Mouse (Mus musculus) brain, adult 2 months (tissue): ENCODE data around the gene Zfp512b.

Source experiments
- DNase-seq: peaks from one replicate; pipeline ENCODE4 v3.0.0; 2011; ENCODE audit warnings: low read depth, low spot score

Zfp512b gene

DNA sequence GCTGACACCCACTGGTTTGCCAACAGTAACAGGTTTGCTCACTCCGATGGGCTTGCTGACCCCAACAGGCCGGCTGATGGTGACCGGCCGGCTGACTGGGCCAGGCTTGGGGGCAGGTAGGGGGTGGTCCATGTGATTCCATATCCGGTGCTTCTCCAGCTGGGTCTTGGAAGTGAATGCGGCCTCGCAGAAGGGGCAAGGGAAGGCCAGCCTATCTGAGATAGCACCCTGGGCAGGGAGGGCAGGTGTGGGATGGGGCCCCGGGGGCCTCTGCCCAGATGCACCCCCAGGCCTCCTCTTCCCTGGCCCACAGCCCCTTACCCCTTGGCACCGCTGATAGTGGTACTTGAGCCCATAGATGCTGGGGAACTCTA is 2.9 kb downstream of the Zfp512b start:
- DNase-seq = no peak

DNA sequence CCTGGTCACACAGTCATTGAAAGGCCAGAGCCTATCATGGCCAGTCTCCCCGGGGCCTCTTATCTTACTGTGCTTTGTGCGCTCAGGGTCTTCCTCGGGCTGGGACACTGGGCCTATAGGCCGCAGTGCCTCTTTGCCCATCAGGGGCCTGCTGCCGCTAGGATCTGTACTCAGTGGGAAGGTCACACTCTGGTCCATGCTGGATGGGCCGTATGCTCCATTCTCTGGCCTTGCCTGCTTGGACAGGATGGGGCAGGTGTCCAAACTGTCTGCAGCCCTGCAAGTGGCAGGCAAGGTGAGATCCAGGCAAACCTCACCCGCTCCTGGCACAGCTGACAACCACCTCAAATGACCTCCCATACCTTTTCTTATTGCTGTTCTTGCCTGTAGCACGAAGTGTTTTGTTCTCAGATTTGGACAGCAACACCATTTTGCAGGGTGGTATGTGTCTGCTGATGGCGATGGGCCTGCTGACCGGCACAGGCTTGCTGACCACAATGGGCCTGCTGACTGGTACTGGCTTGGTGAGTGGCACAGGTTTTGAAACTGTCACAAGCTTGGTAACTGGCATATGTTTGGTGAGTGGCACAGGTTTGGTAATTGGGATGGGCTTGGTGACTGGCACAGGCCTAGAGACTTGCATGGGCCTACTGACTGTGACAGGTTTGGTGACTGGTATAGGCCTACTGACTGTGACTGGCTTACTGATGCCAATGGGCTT is 3.4 kb downstream of the Zfp512b start:
- peak; percentile 45 for DNase-seq

DNA sequence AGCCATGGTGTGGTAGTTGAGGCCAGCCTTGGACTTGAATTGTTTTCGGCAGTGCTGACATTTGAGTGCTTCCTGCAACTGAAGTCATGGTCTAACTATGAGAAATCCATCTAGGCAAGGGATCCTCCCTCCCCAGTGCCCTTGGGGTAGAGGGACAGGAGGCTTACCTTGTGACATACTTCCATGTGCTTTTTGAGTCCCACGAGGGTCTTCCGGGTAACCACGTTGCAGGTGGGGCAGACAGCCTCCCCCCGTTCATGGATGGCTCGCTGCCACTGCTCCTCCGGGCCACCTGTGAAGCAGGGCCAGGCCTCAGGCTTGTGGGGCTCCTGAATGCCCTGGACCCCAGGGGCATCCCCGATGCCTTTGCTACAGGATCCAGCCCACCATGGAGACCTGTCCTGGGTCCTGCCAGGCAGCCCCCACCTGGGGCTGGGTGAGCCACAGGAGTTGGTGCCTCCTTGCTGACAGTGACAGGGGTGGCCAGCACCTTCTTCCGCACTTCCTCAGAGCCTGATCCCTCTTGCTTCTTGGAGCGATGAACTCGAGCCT is 4.3 kb downstream of the Zfp512b start:
- DNase-seq = no peak

DNA sequence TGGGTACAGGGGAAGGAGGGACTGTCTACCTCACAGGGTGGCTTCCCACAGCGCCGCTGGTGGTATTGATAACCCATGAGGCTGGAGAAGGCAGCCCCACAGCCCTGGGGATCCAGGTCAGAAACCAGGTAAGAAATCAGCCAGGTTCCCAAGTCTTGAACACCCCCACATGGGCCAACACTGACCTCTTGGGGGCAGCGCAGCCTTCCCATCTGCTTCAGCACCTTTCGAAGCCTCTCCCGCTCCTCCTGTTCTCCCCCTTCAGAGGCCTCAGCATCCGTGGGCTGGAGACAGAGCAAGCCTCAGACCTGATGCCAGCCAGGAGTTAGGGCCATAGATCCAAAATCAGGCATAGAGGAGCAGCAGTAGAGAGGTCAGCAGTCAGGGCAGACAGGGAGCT is 4.8 kb downstream of the Zfp512b start:
- DNase-seq = no peak

DNA sequence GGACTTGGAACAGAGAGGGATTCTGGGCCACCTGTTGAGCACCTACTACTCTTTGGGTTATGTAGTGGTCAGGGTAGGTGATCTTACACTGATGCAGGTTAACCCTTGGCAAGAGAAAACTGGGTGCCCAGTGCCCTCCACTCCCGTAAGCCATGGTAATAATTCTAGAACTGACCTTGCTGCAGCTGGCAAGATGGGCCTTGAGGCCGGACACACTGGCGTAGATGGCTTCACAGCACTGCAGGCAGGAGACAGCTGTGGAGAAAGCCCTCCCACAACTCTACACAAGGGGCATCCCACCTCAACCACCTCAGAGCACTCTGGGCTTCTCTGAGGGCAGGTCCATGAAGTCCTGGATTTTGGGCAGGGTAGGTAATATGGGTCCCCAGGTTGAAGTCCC is 6.5 kb downstream of the Zfp512b start:
- DNase-seq = no peak

DNA sequence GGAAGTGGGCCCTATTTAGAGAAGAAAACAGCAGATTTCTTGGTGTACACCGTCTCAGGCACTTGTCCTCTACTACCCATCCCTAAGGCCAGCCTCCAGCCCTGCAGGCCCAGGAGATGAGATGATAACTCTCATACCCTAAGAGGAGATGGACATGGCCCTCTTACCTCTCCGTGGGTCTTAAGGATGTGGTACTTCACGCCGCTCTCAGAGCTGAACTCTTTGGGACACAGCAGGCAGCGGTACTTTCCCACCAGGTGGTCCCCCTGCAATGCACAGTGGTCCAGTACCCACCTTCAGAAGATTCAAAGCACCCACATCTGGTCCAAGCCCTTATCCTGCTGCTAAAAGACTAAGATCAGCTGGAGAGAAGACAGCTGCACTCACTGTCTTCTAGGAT is 7.1 kb downstream of the Zfp512b start:
- DNase-seq = no peak

DNA sequence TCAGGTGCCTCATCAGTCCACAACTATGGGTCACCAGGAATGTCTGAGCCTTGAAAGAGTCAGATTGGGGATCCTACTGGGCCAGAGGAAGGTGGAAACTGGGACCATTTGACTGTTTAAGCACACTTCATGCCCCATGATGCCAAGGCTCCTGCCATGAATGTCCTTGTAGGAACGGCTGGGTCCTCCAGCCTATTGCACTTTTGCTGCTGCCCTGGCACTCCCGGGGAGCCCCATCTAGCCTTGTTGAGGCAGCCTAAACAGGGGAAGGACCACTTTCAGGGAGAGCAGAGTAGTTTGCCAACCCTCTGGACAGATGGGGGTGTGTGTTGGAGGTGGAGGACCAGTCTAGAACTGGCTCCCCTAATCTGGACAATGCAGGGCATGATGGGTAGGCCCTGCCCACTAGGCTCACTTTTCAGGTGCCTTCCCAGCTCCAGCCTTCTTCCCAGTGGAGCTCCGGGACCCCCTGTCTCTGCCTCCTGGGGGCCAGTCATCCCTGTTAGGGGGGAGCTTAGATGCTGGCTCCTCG is 8.1 kb downstream of the Zfp512b start, which contains the start of gene Uckl1:
TSS of gene Uckl1 (minus strand) at position 482 of the 532 bp plus-strand sequence.
- no peak for DNase-seq

DNA sequence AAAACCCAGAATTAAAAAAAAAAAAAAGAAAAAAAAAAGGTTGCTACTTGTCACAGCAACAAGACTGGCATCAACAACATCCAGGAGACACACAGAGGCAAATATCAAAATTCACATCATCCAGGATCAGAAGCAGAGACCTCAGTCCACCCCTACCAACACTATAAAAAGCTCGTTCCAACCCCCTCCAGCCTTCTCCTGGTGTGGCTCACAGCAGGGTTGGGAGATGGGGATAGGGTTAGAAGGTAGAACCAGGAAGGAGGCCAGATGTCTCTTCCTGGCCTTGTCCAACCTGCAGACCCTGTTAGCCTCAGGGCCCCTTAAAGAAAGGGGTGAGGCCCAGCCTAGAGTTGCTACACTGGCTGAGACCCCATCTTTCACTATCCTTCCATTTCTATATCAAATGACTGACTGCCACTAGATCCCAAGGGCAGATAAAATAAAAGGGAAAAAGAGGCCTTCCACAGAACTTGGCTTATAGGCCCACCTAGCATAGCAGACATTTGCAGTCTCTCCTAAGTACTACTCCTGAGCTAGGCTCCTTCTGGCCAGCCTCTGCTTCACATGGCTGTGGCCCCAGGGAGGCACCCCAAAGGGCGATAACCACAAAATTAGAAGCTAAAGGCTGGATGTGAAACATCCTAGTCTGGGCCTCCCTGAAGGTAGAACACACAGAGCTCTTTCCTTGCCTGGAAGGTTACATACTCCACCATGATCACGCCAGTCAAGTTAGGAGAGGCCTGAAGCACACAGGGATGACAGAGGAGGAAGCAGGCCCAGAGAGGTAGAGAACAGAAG is 8.9 kb downstream of the Zfp512b start:
- no peak for DNase-seq

DNA sequence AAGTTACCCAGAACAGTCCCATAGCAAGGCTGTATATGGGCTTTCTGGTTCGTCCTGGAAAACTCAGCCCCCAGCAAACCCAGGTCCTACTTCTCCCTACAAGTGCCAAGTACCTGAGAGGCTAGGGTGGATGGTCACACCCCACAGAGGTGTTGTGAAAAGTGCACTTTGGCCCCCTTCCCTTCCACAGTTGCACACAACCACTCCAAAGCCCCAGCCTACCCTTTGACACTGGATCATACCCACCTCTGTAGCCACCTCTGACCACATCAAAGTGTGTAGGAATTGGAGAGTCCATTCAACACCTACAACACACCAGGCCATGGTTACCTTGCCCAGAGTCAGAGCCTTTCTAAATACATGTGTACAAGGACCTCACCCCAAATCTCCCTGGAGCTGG is 9.7 kb downstream of the Zfp512b start:
- DNase-seq = no peak

DNA sequence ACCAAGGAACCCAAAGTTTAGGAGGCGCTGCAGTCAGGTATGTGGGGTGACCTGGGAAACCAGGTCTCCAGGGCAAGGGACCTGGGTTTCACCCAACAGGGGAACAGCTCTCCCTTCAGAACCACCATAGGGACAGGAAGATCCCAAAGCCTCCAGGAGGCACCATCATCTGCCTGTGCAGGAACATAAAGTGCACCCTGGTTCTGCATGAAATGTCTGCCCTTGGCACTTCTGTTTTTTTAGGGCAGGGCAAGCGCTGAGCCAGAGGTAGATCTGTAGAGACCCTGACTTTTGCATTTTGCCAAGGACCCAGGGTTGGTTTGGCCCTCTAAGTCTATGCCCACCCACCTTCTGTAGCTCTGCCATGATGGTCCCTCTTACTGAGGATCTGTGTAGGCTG is 10.2 kb downstream of the Zfp512b start:
- DNase-seq = no peak

DNA sequence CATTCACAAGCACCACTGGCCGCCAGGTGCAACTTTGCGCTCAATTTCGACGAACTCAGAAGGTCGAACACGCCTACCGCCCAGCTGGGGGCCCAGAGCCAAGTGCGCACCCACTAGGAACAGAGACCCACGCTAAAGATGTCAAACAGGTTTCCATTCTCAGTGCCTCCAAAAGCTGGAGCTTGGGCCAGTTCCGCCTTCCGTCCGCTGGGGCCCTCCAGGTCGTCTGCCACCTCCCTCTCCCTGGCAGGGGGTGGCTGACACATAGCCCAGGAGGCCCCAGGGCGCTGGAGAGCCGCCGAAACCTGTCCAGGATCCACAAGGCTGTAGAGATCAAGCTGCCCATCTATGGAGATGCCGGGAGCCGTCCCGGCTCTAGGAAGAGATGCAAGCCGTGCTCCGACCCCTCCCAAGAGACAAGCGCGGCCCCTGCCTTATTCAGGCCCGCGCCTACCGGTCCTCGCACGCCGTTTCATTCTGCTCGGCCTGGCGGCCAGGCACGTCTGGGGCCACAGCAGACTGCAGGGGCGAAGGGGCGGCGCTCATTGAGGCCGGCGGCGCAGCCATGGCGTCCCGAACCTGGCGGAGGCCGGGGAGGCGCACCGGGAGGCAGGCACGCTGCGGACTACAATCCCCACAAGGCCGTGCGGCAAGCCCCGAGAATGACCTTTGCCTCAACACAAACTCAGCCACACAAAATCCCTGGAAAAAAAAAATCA is 11.0 kb downstream of the Zfp512b start:
- peak; percentile 93 for DNase-seq

DNA sequence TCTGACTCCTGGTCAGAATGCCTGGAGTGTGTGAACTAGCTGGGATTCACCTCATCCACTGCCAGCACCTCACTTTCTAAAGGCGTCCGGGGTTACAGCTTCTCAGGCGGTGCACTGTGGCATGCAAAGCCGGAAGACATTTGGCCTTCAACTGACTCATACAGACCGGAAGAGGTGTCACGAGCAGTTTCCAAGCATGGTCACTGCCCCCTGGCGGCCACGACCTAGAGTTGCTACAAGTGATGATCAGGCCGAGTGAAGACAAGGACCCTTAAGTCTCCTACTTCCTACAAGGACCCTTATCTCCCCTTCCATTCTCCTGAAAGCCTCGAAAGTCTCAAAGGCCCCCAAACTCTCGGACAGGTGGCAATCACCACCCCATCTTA is 11.6 kb downstream of the Zfp512b start:
- peak; percentile 97 for DNase-seq

DNA sequence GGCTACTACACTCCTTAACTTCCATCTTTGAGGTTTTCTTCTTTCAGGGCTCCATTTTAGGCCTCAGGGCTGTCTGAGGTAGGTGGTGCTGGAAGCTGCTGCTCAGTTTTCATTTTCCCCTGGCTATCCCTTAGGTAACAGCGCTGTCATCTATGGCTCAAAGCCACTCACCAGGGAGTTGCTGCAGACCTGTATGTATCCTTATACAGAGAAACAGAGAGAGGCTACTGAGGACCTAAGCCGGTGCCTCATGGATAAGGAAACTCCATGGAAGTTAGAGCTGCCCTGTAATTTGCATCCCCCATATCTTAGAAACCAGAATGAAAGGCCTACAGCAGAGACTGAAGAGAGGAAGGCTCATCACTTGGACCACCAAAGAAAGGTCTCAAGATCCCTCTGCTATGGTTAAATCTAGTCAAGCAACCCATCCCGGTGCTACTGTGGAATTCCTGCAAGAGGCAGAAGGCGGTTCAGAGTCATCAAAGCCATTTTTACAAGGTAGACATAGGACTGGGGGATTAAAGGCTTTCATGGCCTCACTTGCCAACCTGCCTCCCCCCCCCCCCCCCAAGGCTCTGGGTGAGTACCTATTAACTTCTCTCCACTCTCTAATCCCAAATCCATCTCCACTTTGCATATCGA is 12.4 kb downstream of the Zfp512b start:
- DNase-seq = no peak

DNA sequence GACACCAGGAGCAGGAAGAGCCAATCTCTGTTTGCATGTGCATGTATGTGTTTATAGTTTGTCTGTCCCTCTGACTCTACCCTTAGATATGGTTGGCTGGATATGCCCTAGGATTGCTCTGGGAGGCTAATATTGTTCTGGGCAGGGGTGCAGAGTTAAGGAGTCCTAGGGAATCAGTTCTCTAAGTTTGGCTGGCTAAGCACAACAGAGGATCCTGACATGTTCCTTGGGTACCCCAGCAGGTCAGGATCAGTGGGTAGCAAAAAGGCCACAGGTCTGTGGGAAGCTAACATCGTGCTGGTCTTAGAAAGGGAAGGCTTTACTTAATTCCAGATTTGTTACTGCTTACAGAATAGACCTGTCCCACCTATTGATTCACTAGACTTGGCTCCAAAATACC is 12.9 kb downstream of the Zfp512b start:
- DNase-seq = no peak

DNA sequence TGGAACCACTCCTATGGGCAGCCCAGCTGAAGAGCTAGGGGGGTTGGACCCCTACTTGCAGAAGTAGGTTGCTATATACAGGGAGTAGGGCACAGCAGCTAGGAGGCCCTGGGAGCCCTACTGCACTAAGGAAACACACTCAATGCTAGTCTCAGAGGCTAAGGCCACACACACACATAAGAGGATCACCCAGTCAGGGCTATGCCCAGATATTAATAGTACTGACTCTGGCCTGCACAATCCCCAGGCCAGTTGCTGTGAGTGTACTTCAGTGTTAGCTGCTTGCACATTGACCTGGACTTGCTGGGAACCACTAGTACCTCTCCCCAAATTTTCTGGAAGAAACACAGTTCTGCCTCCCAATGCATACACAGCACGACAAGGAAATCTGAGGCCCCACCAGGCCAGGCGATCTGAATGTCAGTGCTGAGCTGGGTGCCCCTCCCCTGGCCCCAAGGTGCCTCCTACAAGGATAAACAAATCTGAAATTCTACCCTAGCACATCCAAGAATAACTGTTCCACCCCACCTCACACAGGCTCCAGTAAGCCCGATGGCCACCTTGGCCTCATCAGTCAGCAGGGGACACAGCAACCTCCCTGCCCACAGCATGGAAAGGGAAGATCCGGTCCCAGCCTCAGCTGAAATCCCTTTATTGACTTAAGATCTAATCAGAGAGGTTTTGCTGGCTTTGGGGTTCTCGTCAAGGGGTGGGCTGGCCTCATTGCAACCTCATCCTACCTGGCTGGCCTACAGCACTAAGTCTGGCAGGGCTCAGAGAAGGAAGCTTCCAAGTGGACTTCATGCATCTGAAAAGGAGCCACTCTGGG is 13.6 kb downstream of the Zfp512b start:
- no peak for DNase-seq

DNA sequence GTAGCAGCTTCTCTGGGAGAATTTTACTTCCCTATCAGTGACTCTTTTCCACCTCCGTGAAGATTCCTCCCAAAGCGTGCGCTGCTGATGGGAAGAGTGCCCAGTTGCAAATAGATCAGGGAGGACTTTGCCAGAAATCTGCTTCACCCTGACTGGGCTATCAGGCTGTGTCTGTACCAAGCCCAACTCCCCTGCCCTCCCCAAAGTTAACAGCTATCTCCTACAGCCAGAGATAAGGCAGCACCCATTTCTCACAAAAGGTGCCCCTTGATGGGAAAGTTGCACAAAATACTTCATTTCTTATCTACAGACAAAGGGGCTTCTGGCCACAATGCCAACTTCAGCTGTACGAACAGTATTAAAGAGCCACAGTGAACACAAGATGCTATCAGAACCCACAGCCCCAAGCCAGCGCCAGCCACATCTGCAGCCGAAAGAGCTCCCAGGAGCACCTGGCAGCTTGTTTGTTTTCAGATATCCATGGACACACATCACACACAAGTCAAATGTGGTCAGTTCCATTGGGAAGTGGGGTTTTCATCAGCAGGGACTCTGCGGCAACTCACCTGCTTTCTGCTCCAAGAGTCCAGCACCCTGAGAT is 14.5 kb downstream of the Zfp512b start:
- DNase-seq = peak; percentile 86

DNA sequence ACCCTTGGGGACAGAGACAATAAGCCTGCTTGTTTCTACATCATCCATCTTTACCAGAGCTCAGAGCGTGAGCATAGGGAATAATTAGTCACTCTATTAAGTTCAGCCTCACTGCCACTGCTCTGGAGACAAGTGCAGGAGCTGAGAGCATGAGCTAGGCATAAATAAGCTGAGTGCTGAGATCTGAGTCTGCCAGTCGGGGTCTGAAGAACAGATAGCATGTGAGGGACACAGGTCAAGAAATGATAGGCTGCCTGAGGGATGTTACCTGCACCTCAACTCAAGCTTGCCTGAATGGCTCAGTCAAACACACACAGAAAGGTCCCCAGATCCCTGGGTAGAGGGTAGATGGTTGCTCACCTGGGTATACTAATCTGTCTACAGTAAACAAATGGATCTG is 15.5 kb downstream of the Zfp512b start:
- no peak for DNase-seq

DNA sequence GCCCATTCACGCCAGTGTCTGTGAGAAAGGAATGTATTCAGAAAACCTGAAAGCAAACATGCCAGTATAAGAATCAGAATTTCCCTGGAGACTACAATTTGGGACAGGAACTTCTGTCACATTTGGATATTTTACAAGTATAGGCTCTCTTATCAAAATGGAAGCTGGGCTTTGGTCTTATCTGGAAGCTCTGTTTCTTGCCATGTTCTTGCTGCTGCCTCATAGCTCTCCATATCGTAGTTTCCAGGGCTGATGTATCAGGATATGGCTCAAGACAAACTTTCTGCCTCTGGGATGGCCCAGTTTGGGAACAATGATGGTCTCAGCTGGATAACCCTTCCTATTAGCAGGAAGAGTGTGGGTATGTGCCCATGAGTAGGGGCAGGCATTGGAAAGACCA is 16.0 kb downstream of the Zfp512b start:
- no peak for DNase-seq

DNA sequence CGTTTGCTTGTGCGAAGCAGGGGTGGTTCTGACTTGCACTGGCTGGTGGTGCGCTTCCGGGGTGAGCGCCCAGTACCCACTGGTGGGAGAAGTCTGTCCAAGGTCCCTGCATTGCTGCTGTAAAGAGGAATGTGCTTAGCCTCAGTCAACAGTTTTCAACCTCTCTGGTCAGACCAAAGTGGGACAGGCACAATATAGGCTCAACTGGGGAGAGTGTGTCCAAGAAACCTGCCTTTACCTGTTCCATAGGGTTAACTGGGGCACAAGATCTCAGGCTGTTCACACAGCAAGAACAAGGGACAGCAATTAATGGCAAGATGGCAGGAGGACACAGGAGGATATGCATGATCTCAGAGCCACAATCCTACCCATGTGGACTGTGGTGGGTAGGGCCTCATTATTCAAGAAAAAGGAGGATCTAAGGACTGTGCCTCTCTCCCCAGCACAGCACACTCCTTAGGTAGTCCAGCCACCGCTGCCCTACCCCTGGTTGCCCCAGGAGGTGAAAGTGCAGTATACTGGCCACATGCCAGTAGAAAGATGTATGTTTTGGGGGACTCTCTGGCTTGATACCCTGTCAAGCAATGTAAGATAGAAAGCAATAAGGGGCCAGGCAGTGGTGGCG is 17.6 kb downstream of the Zfp512b start:
- no peak for DNase-seq

DNA sequence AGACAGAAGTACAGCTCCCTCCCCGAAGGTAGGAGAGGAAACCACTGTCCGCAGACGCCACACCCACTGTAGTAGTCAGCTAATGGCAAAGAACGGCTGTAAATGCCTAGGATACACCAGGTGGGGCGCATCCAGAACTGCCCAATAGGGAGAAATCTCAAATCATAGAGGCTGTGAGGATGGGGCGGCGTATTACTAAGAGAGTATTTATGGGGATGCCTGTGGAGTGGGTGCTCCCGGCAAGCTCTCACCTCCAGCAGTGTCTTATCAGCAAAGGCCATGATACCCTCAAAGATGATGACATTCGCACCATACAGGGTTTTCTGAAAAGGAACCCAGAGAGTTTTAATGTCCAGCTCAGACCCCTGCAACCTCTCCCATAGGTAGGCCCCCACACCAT is 18.6 kb downstream of the Zfp512b start:
- DNase-seq = no peak
